Comparison of ENCODE assay signal across 7 mouse cellular contexts in genomic region chr15:80235535-80235934, GRCm38 (mm10). TPM values are rescaled to one million over a fixed set of nuclear protein-coding genes. Genes with fewer than 3 reads are reported as not detected.
DNase-seq lines count a peak whose midpoint lies in the region; ATAC-seq and TF ChIP-seq lines count a peak whose summit lies in the region.

TSS of gene AC140267.1 (plus strand) at chr15:80235835.

- H3K27me3 ChIP-seq in lung, embryonic 16.5 days (ENCODE audit: control insufficient read depth, insufficient read depth, low read depth, low read length) = no peaks in the 10 kb centered on the region
- H3K27me3 ChIP-seq in forebrain, embryonic 15.5 days = no peaks in the 10 kb centered on the region

- peaks cover 12% of the 10 kb centered on the region for H3K4me1 ChIP-seq in lung, embryonic 16.5 days (replicated peaks; ENCODE audit: control insufficient read depth, insufficient read depth, low read length)
- peaks cover 17% of the 10 kb centered on the region for H3K4me1 ChIP-seq in forebrain, embryonic 15.5 days
- H3K4me1 ChIP-seq in olfactory bulb, adult 2 months (ENCODE audit: control insufficient read depth, insufficient read depth, low read length) = peaks cover 12% of the 10 kb centered on the region

- TF ChIP-seq CTCF in olfactory bulb, adult 2 months (IDR thresholded peaks at IDR 0.05; ENCODE audit: insufficient read depth, low read depth, low read length) = no peak

- ATAC-seq in lung, embryonic 16.5 days (ENCODE audit: low read depth) = no peak
- no peak for ATAC-seq in forebrain, embryonic 15.5 days (replicated peaks)

- TF ChIP-seq POLR2A in olfactory bulb, adult 2 months (IDR thresholded peaks at IDR 0.05; ENCODE audit: insufficient read depth, low read depth, low read length) = no peak

- H3K9ac ChIP-seq in lung, embryonic 16.5 days (ENCODE audit: low read length) = peak within 1 kb of the TSS; percentile 93
- peak within 1 kb of the TSS; percentile 88; the same call in 1 of the 2 replicates for H3K9ac ChIP-seq in forebrain, embryonic 15.5 days (replicated peaks)

- no peaks in the 10 kb centered on the region for H3K9me3 ChIP-seq in lung, embryonic 16.5 days (ENCODE audit: control insufficient read depth, low read length)
- H3K9me3 ChIP-seq in forebrain, embryonic 15.5 days = no peaks in the 10 kb centered on the region

- peak within 1 kb of the TSS; percentile 90 for H3K4me2 ChIP-seq in lung, embryonic 16.5 days (ENCODE audit: low read depth, low read length)
- peak within 1 kb of the TSS; percentile 87 for H3K4me2 ChIP-seq in forebrain, embryonic 15.5 days (replicated peaks)

- peak within 1 kb of the TSS; percentile 95 for H3K4me3 ChIP-seq in lung, embryonic 16.5 days (ENCODE audit: low read length)
- peak within 1 kb of the TSS; percentile 99 for H3K4me3 ChIP-seq in forebrain, embryonic 15.5 days
- peak within 1 kb of the TSS; percentile 74; the same call in 1 of the 2 replicates for H3K4me3 ChIP-seq in olfactory bulb, adult 2 months (ENCODE audit: insufficient read depth, low read depth, low read length)

- DNase-seq in lung, postnatal 25 days (ENCODE audit: low spot score) = no peak
- no peak for DNase-seq in layer of hippocampus, postnatal 36 days
- DNase-seq in cerebellum, postnatal 14 days = no peak
- DNase-seq in B cell, adult 2 months = no peak

- peaks cover 31% of the 10 kb centered on the region for H3K36me3 ChIP-seq in lung, embryonic 16.5 days (ENCODE audit: control insufficient read depth, insufficient read depth, low read length)
- peaks cover 37% of the 10 kb centered on the region for H3K36me3 ChIP-seq in forebrain, embryonic 15.5 days

- no peak within 1 kb of the TSS for H3K27ac ChIP-seq in lung, embryonic 16.5 days (ENCODE audit: low read length)
- no peak within 1 kb of the TSS for H3K27ac ChIP-seq in forebrain, embryonic 15.5 days (replicated peaks)
- no peak within 1 kb of the TSS for H3K27ac ChIP-seq in olfactory bulb, adult 2 months (ENCODE audit: insufficient read depth, low read depth, low read length)

- 92% methylated on average over 9 of the region's 9 CpGs for WGBS in lung, embryonic 16.5 days
- 95% methylated on average over 9 of the region's 9 CpGs for WGBS in forebrain, embryonic 15.5 days
- 93% methylated on average over 9 of the region's 9 CpGs for WGBS in olfactory bulb, adult 2 months

RNA-seq across cellular contexts. Expression of gene AC140267.1, which starts in this region (rescaled TPM):
- not detected in 2 replicates for polyA plus RNA-seq in lung, embryonic 16.5 days (2015; fragmentation: Nextera tagmentation; extraction: Ambion mirVana)
- 4.2 TPM in 1 of 2 replicates, not detected in the other for polyA plus RNA-seq in forebrain, embryonic 15.5 days (2015; fragmentation: Nextera tagmentation; extraction: Ambion mirVana)
- 10 to 100 TPM; 12.5 to 21.9 TPM for total RNA-seq in layer of hippocampus, postnatal 36 days (2021)
- polyA plus RNA-seq in olfactory bulb, adult 2 months (2012; ENCODE audit: insufficient read depth, insufficient read length, low replicate concordance, missing spikeins) = not detected in 2 replicates
